Mouse (Mus musculus): ENCODE data around the gene Tmem132d. TPM values are rescaled to one million over a fixed set of nuclear protein-coding genes. Genes with fewer than 3 reads are reported as not detected.

Gene Tmem132d
- 0.34 and 0.59 TPM in 2 replicates for polyA plus RNA-seq (2015; fragmentation: Nextera tagmentation; extraction: Ambion mirVana)

DNA sequence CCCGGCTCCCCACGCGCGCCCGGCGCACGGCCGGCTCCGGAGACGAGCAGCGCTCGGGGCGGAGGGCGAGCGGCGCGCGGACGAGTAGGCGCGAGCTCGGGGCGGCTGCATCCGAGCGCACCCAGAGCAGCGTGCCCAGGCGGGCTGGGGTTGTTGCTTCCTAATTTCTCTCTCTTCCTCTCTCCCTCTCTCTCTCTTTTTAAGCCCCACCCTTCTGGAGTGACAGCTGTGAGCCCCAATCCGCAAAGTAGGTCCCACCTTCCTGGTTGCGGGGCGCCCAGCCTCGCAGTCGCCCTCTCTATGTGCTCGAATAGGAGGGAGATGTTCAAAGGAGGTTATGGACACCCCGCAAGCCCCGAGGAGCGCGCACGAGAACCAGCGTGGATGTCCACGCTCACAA lies at the start of gene Tmem132d:
Tmem132d (minus strand) TSS at position 162 of the 400 bp plus-strand sequence.
- Histone ChIP-seq H3K4me3 (peak within 1 kb of the TSS; percentile 48), H3K27ac (no peak within 1 kb of the TSS), H3K9ac (peak within 1 kb of the TSS; percentile 53), H3K9me3 (no peaks in the 10 kb centered on the region), H3K36me3 (no peaks in the 10 kb centered on the region), H3K4me1 (peaks cover 4% of the 10 kb centered on the region; the same call in 1 of the 2 replicates), H3K27me3 (peaks cover 88% of the 10 kb centered on the region), H3K4me2 (replicated peaks) (peak within 1 kb of the TSS; percentile 82)
- under 1% methylated on average over 37 of the region's 40 CpGs for WGBS
- peak; percentile 32 for ATAC-seq (ENCODE audit: low FRiP score, low read depth)

DNA sequence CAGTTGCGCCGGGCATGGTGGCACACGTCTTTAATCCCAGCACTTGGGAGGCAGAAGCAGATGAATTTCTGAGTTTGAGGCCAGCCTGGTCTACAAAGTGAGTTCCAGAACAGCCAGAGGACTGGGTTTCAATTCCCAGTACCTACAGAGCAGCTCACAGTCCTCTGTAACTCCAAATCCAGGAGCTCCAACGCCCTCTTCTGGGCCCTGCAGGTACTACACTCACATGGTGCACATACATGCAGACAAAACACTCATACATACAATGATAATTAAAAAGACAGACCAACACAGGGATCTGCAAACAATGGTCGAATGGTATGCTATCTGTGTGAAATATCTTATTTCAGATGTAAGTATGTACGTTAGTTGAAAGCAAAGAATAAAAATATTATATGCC lies 47.9 kb upstream of the Tmem132d start:
- H3K4me3 ChIP-seq, result no peak overlapping the region
- H3K27me3 ChIP-seq, result peaks cover 32% of the 10 kb centered on the region
- no peak overlapping the region for H3K9ac ChIP-seq
- no peaks in the 10 kb centered on the region; the same call in 1 of the 2 replicates for H3K9me3 ChIP-seq
- H3K4me1 ChIP-seq, result peaks cover 11% of the 10 kb centered on the region; the same call in 1 of the 2 replicates
- H3K4me2 ChIP-seq (replicated peaks), result no peak overlapping the region
- 84% methylated on average over 6 of the region's 6 CpGs for WGBS
- no peaks in the 10 kb centered on the region for H3K36me3 ChIP-seq
- no peak for ATAC-seq (ENCODE audit: low FRiP score, low read depth)
- no peak overlapping the region for H3K27ac ChIP-seq

DNA sequence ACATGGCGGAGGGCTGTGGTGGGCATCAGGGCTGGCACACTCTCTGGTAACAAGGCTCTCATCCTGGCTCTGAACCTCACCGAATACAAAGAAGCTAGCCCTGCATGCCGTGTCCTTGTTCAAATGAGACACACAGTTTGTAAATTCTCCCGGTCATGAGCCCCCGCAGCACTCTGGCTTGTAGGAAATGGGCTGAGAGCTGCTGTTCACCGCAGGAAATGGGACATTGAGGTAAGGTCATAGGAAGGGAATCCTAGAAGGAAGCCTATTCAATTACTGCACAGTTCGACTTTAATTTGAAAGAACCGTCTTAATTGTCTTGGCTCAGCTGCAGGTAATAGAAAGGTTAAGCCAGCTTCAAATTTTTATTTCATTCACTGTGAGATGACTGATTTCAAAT lies 42.5 kb upstream of the Tmem132d start:
- Histone ChIP-seq H3K4me3 (no peak overlapping the region), H3K9ac (no peak overlapping the region), H3K4me1 (no peaks in the 10 kb centered on the region; the same call in 1 of the 2 replicates), H3K27me3 (no peaks in the 10 kb centered on the region), H3K36me3 (no peaks in the 10 kb centered on the region), H3K27ac (no peak overlapping the region), H3K9me3 (no peaks in the 10 kb centered on the region), H3K4me2 (replicated peaks) (no peak overlapping the region)
- 72% methylated on average over 8 of the region's 8 CpGs for WGBS
- no peak for ATAC-seq (ENCODE audit: low FRiP score, low read depth)

DNA sequence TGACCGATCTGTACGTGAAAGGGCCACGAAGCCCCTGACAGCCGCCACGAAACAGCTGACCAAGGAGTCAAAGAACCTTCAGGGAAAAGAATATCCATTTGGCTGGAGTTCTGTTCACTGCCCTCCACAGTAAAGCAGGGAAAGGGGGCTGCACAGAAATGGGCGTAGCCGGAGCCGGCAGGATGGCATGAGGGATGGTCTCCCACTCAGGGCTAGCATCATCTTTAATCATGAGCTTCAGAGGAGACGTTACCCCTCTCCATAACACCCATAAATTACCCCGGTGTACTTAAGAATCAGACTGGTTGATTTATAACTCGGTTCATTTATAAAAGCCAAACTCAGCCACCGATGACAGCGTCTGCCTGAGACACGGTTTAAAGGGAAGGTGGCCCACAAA lies 36.9 kb upstream of the Tmem132d start:
- H3K4me2 ChIP-seq (replicated peaks), result no peak overlapping the region
- no peak overlapping the region for H3K9ac ChIP-seq
- H3K4me3 ChIP-seq, result no peak overlapping the region
- no peak for ATAC-seq (ENCODE audit: low FRiP score, low read depth)
- H3K27me3 ChIP-seq, result no peaks in the 10 kb centered on the region
- no peaks in the 10 kb centered on the region for H3K9me3 ChIP-seq
- H3K27ac ChIP-seq, result no peak overlapping the region
- H3K36me3 ChIP-seq, result no peaks in the 10 kb centered on the region
- peaks cover 3% of the 10 kb centered on the region; the same call in 1 of the 2 replicates for H3K4me1 ChIP-seq
- 61% methylated on average over 14 of the region's 14 CpGs for WGBS

DNA sequence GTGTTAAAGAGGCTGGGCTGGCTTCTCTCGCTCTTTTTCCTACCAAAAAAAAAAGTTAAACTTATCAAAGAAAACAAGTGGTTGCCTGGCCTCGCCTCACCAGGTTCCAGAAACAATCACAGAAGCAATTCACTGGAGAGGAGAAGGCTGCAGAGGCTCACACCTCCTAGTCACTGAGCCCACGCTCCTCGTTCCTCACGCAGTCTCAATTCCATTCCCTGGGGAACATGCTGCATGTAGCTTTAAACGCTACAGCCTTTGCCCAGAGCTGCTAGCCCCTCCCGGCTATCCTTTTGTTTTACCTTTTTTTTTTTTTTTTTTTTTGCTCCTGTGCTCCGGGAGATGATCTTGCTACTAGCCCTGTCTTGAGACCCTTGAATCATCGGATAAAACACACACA lies 31.6 kb upstream of the Tmem132d start:
- no peak overlapping the region for H3K27ac ChIP-seq
- H3K27me3 ChIP-seq, result no peaks in the 10 kb centered on the region
- no peak overlapping the region for H3K4me3 ChIP-seq
- no peaks in the 10 kb centered on the region for H3K36me3 ChIP-seq
- no peaks in the 10 kb centered on the region for H3K9me3 ChIP-seq
- ATAC-seq (ENCODE audit: low FRiP score, low read depth), result no peak
- WGBS, result 7% methylated on average over 9 of the region's 9 CpGs
- H3K4me1 ChIP-seq, result peaks cover 10% of the 10 kb centered on the region
- no peak overlapping the region for H3K9ac ChIP-seq
- H3K4me2 ChIP-seq (replicated peaks), result 0 out of 2 replicates have a peak overlapping the region, but pooled peaks have one; percentile 2

DNA sequence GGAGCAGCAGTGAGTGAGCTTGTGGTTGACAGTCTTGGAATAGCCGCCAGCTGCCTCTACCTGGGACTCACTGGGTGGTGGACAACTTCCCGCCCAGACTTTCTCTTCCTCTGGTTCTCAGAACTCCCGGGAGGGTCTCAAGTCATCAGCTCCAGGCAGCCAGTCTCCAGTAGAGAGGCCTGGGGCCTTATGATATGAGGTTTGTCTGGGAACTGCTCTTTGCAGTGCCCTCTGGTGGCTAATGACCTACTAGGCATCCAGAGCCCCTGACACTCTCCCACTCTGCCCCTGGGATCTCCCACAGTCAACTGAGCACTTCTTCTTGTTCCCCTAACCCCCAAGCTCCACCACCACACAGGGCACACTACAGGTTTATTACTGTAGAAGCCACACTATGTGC lies 27.7 kb upstream of the Tmem132d start:
- Histone ChIP-seq H3K4me1 (peaks cover 10% of the 10 kb centered on the region), H3K4me2 (replicated peaks) (no peak overlapping the region), H3K36me3 (no peaks in the 10 kb centered on the region), H3K27ac (no peak overlapping the region), H3K4me3 (no peak overlapping the region), H3K9me3 (no peaks in the 10 kb centered on the region), H3K9ac (no peak overlapping the region), H3K27me3 (no peaks in the 10 kb centered on the region)
- ATAC-seq (ENCODE audit: low FRiP score, low read depth), result no peak
- WGBS, result 36% methylated on average over 3 of the region's 3 CpGs

DNA sequence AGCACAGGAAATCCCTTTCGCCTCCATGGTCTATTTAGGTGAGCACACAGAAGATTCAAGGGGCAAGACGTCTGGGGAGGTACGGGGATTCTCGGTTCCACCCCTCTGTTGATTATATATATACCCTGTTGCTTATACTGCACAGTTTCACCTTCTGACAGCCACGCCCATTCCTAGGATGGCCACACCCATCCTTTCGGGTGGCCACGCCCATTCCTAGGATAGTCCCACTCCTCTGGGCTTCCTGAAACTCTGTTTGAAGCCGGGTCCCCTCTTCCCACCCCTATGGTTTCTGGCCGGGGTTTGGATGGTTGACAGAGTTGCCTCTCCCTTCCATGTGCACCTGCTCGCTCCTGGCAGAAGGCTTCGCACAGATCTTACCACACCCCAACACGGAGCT lies 22.9 kb upstream of the Tmem132d start:
- Histone ChIP-seq H3K4me3 (no peak overlapping the region), H3K9ac (no peak overlapping the region), H3K27me3 (0 out of 2 replicates have a peak, but pooled peaks cover 9% of the 10 kb centered on the region), H3K4me2 (replicated peaks) (no peak overlapping the region), H3K4me1 (no peaks in the 10 kb centered on the region), H3K9me3 (no peaks in the 10 kb centered on the region), H3K36me3 (no peaks in the 10 kb centered on the region), H3K27ac (no peak overlapping the region)
- ATAC-seq (ENCODE audit: low FRiP score, low read depth), result no peak
- 74% methylated on average over 12 of the region's 12 CpGs for WGBS

DNA sequence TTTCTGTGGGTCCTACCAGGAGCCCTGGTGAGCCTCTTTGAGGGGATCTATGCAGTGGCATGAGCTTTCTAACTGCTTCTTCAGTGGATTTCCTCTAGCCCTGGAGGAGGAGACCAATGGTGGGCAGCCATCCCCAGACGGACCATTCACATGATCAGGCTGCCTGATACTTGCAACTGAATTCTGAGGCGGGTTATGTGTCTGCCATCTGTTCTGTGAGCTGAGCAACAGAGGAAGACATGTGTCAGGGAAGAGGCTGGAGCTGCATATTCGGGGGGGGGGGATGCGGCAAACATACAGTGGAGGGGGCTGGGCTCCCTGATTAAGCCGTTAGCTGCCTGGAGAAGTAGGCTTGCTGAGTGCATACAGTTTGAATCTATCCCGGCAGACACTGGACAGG lies 19.3 kb upstream of the Tmem132d start:
- no peaks in the 10 kb centered on the region for H3K9me3 ChIP-seq
- H3K4me1 ChIP-seq, result no peaks in the 10 kb centered on the region
- H3K36me3 ChIP-seq, result no peaks in the 10 kb centered on the region
- WGBS, result 36% methylated on average over 6 of the region's 6 CpGs
- no peak overlapping the region for H3K4me3 ChIP-seq
- ATAC-seq (ENCODE audit: low FRiP score, low read depth), result no peak
- H3K4me2 ChIP-seq (replicated peaks), result no peak overlapping the region
- no peak overlapping the region for H3K9ac ChIP-seq
- H3K27me3 ChIP-seq, result peaks cover 21% of the 10 kb centered on the region
- no peak overlapping the region for H3K27ac ChIP-seq

DNA sequence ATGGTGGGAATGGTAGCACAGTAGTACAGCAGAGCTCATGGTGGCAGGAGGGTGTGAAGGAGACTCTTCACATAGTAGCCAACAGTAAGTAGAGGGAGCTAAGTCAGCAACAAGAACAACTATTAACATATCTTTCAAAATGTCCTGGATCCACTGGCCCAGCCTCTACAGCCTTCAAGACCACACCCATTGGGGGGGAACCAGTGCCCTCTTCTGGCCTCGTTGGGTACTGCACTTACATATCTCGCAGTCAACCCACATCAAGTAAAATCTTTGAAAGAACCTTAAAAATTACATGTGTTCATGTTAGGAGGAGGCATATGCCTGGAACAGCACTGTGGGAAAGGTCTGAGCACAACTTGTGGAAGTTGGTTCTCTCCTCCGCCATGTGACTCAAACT lies 17.9 kb upstream of the Tmem132d start:
- H3K4me1 ChIP-seq, result no peaks in the 10 kb centered on the region
- 75% methylated on average over 3 of the region's 3 CpGs for WGBS

DNA sequence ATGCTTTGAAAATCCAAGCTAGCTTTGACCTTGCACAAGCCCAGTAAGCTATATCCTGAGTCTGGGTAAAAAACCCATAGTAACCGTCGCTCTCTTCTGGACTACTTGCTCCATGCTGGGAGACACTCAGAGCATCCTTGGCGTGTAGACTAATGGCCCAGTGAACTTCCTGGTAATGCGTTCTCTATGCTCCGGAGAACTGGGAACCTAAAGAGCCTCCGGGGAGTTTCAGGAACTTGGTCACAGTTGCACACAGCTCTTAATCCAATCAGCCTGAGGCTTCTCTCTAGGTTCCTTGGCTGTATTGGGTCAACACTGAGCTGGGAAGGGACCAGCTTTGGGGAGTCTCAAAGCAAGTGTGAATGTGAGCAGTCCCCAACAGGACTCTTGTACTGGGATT lies 12.0 kb upstream of the Tmem132d start:
- Histone ChIP-seq H3K9me3 (no peaks in the 10 kb centered on the region), H3K27me3 (peaks cover 69% of the 10 kb centered on the region)
- WGBS, result 28% methylated on average over 6 of the region's 6 CpGs

More for the DNA sequence above, 17.9 kb upstream of the Tmem132d start:
- H3K27ac ChIP-seq, result no peak overlapping the region
- H3K4me2 ChIP-seq (replicated peaks), result no peak overlapping the region
- no peak overlapping the region for H3K9ac ChIP-seq
- H3K4me3 ChIP-seq, result no peak overlapping the region
- peaks cover 25% of the 10 kb centered on the region for H3K27me3 ChIP-seq
- no peak for ATAC-seq (ENCODE audit: low FRiP score, low read depth)
- no peaks in the 10 kb centered on the region for H3K36me3 ChIP-seq
- H3K9me3 ChIP-seq, result no peaks in the 10 kb centered on the region

DNA sequence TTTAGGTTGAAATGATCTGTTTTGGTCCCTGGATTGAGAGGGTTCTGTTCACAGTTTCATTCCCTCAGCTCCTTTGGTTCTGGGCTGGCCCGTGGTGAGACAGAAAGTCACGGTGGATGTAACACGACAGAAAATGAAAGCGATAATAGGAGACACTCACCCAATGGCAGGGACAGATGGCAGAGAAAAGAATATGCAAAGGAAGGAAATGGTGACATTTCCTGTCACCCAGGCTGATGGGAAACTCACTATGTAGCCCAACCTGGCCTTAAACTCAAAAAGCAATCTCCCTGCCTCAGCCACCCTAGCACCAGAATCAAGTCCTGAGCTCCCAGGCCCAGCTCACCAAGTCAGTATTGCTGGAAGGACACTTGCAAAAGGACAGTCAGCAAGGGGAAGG lies 11.0 kb upstream of the Tmem132d start:
- no peak overlapping the region for H3K27ac ChIP-seq
- H3K9ac ChIP-seq, result no peak overlapping the region
- 40% methylated on average over 4 of the region's 4 CpGs for WGBS
- ATAC-seq (ENCODE audit: low FRiP score, low read depth), result no peak
- H3K4me2 ChIP-seq (replicated peaks), result peak overlapping the region; percentile 43; the same call in 1 of the 2 replicates
- H3K27me3 ChIP-seq, result peaks cover 77% of the 10 kb centered on the region
- no peaks in the 10 kb centered on the region for H3K4me1 ChIP-seq
- H3K4me3 ChIP-seq, result peak overlapping the region; percentile 18; the same call in 1 of the 2 replicates
- H3K36me3 ChIP-seq, result no peaks in the 10 kb centered on the region
- no peaks in the 10 kb centered on the region for H3K9me3 ChIP-seq

More for the DNA sequence above, 12.0 kb upstream of the Tmem132d start:
- no peaks in the 10 kb centered on the region for H3K4me1 ChIP-seq
- H3K4me3 ChIP-seq, result no peak overlapping the region
- no peak for ATAC-seq (ENCODE audit: low FRiP score, low read depth)
- no peak overlapping the region for H3K4me2 ChIP-seq (replicated peaks)
- no peak overlapping the region for H3K27ac ChIP-seq
- no peaks in the 10 kb centered on the region for H3K36me3 ChIP-seq
- no peak overlapping the region for H3K9ac ChIP-seq

DNA sequence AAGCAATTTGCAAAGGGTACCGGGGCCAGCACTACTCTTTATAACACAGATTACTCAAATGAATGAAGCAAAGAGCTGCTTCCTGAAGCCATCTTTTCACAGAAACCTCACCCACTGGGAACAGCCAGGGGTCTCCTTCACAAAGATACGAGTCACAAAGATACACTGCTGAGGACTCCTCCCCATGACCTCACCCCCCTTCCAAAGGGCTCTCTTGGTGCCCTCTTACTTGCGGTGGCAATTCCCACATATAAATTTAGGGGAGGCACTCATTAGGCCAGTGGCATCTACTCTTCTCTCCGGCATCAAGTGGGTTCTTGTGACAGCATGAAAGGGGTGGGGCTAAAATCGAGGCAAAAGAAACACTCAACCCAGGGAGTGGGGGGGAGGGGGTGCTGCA lies 8.2 kb upstream of the Tmem132d start:
- no peak for ATAC-seq (ENCODE audit: low FRiP score, low read depth)
- no peak overlapping the region for H3K27ac ChIP-seq
- no peaks in the 10 kb centered on the region for H3K4me1 ChIP-seq
- 16% methylated on average over 5 of the region's 5 CpGs for WGBS
- no peaks in the 10 kb centered on the region for H3K36me3 ChIP-seq
- no peak overlapping the region for H3K4me2 ChIP-seq (replicated peaks)
- H3K4me3 ChIP-seq, result no peak overlapping the region
- peaks cover 91% of the 10 kb centered on the region for H3K27me3 ChIP-seq
- H3K9ac ChIP-seq, result no peak overlapping the region
- H3K9me3 ChIP-seq, result no peaks in the 10 kb centered on the region

DNA sequence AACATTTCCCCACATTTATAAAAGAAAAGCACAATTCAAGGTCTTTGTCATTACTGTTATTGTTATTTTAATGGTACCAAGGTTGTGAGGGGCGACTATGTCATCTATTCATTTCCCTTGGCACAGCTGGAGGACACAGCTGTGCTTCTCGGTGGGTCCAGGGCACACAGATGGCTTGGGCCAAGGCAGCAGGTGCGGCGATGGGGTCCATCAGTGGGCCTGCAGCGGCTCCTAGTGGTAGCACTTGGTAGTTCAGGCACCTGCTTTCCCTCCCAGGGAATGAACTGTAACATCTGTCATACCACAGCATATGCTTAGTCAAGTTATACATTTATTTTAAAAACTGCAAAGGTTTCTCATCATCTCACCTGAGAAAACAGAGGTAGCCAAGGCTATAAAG lies 7.0 kb upstream of the Tmem132d start:
- Histone ChIP-seq H3K9ac (no peak overlapping the region), H3K27me3 (peaks cover 89% of the 10 kb centered on the region), H3K4me3 (no peak overlapping the region), H3K36me3 (no peaks in the 10 kb centered on the region), H3K4me1 (no peaks in the 10 kb centered on the region), H3K4me2 (replicated peaks) (no peak overlapping the region), H3K27ac (no peak overlapping the region), H3K9me3 (no peaks in the 10 kb centered on the region)
- WGBS, result 0% methylated on average over 5 of the region's 5 CpGs
- no peak for ATAC-seq (ENCODE audit: low FRiP score, low read depth)

Data from limb, embryonic 13.5 days (tissue).